Mouse (Mus musculus): ENCODE measurements around the gene Sec14l3.

DNA sequence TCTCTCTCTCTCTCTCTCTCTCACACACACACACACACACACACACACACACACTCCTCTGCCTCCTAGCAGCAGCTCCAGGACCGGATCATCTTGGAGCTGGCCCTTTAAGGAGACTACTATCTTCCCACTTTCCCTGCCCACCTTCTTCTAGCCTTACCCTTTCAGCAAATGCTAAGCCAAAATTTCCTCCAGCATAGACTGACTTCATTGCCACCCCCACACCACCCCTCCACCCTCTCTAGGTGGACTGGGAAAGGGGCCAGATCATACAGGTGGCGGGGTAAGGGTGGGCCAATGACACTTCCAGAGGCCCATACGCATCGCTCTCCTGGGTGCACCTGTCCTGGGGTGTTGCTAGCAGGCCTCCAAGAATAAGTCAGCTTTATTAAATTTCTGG is 50.8 kb downstream of the Sec14l3 start:
- no peak for TF ChIP-seq POLR2A (IDR thresholded peaks at IDR 0.05; ENCODE audit: borderline replicate concordance, low read depth, low read length)
- TF ChIP-seq CTCF (IDR thresholded peaks at IDR 0.05; ENCODE audit: low read depth, low read length): no peak
